Mouse (Mus musculus) intestine, embryonic 14.5 days (tissue): ENCODE measurements around the gene Gtf2h3. TPM values are rescaled to one million over a fixed set of nuclear protein-coding genes. Genes with fewer than 3 reads are reported as not detected.
"Not testable (repeated sequence)": the region's sequence is repeated elsewhere in the genome, so short reads cannot be mapped to it uniquely, and the experiment has no call there.

Source experiments
- ATAC-seq: fragments of 200-750 bp; cut with Nextera tagmentation; replicated peaks from 2 replicates; pipeline ENCODE4 v1.8.0; 2017; ENCODE audit warnings: low read depth, moderate number of reproducible peaks, moderate TSS enrichment, moderate library complexity; ENCODE audit not compliant: low FRiP score, low TSS enrichment
- DNase-seq: peaks from one replicate; pipeline ENCODE4 v3.0.0-alpha.2; 2018; ENCODE audit warnings: low spot score
- H3K27ac ChIP-seq: fragments of 300-500 bp; sonication (generic); 2 replicates; pipeline ENCODE4 v1.5.1; 2014; ENCODE audit warnings: low read depth, mild to moderate bottlenecking, control low read depth
- H3K27me3 ChIP-seq: fragments of 300-500 bp; sonication (generic); replicated peaks from 2 replicates; pipeline ENCODE4 v1.6.1; 2014; ENCODE audit warnings: low read length, control low read depth; ENCODE audit not compliant: control insufficient read depth, insufficient read depth
- H3K36me3 ChIP-seq: fragments of 300-500 bp; sonication (generic); 2 replicates; pipeline ENCODE4 v1.6.1; 2014; ENCODE audit warnings: low read length, control low read depth; ENCODE audit not compliant: control insufficient read depth, insufficient read depth
- H3K4me1 ChIP-seq: fragments of 300-500 bp; sonication (generic); replicated peaks from 2 replicates; pipeline ENCODE4 v1.6.1; 2014; ENCODE audit warnings: low read length, control low read depth, mixed read lengths; ENCODE audit not compliant: control insufficient read depth, insufficient read depth
- H3K4me2 ChIP-seq: fragments of 300-500 bp; sonication (generic); 2 replicates; pipeline ENCODE4 v1.6.1; 2014; ENCODE audit warnings: low read length
- H3K4me3 ChIP-seq: fragments of 300-500 bp; sonication (generic); 2 replicates; pipeline ENCODE4 v1.5.1; 2014; ENCODE audit warnings: low read depth, low read length, control low read depth, mixed read lengths
- H3K9ac ChIP-seq: fragments of 300-500 bp; sonication (generic); 2 replicates; pipeline ENCODE4 v1.6.1; 2014; ENCODE audit warnings: mild to moderate bottlenecking, low read length
- H3K9me3 ChIP-seq: fragments of 300-500 bp; sonication (generic); 2 replicates; pipeline ENCODE4 v1.6.1; 2016; ENCODE audit warnings: low read length, control low read depth; ENCODE audit not compliant: control insufficient read depth
- WGBS: fragments of 180-500 bp; shearing (Covaris S2); extraction: QIAGEN DNeasy Blood & Tissue Kit; methylation state at CpG from one replicate; pipeline ENCODE4 v1.1.7; 2014; 5-methylcytosine and 5-hydroxymethylcytosine counted together
- polyA plus RNA-seq: library from polyadenylated mRNA; unstranded; fragments of >200 nt; fragmentation: Nextera tagmentation; extraction: Ambion mirVana; gene quantifications from 2 replicates; pipeline ENCODE4 v1.2.1, GENCODE M21; 2014

Gtf2h3 gene
- polyA plus RNA-seq, 1 experiment from 2014 or later, result 75.5 TPM

DNA sequence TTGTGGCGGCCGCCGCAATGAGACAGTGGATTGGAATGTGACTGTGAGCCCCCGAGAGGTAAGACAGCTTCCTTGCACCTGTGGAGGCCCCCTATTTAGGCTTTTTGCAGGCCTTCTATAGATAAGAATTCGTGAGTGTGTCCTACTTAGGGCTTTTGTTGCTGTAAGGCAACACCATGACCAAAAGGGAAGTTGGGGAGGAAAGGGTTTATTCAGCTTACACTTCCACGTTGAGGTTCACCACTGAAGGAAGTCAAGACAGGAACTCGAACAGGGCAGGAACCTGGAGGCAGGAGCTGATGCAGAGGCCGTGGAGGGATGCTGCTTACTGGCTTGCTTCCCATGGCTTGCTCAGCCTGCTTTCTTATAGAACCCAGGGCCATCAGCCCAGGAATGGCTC, 20.8 kb downstream of the Gtf2h3 start:
- not testable (repeated sequence) for DNase-seq, ATAC-seq, H3K9ac ChIP-seq, H3K27me3 ChIP-seq, H3K4me2 ChIP-seq, H3K9me3 ChIP-seq, H3K4me3 ChIP-seq, H3K4me1 ChIP-seq, H3K27ac ChIP-seq
- H3K36me3 ChIP-seq, result peaks cover 25% of the 10 kb centered on the region
- WGBS, result 62% methylated on average over 8 of the region's 8 CpGs

DNA sequence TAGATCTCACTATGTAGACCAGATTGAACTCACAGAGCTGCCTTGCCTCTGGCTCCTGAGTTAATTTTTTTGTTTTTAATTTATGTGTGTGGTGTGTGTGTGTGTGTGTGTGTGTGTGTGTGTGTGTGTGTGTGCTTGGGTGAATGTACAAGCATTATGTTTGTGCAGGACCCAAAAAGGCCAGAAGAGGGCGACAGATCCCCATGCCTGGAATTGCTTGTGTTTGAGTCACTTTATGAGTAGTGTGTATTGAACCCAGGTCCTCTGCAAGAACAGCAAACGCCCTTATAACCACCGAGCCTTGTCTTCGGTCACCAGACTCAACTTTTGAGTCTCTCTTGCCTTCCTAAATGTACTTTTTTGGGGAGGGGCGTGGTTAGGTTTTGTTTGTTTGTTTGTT, 23.4 kb downstream of the Gtf2h3 start:
- 65% methylated on average over 5 of the region's 5 CpGs for WGBS
- H3K27ac ChIP-seq, result no peak overlapping the region
- H3K36me3 ChIP-seq, result 0 out of 2 replicates have a peak, but pooled peaks cover 4% of the 10 kb centered on the region
- no peaks in the 10 kb centered on the region for H3K9me3 ChIP-seq
- H3K4me2 ChIP-seq, result no peak overlapping the region
- H3K4me1 ChIP-seq, result peaks cover 6% of the 10 kb centered on the region; the same call in 1 of the 2 replicates
- no peak for ATAC-seq
- no peak overlapping the region for H3K4me3 ChIP-seq
- H3K9ac ChIP-seq, result no peak overlapping the region
- no peaks in the 10 kb centered on the region for H3K27me3 ChIP-seq
- DNase-seq, result peak; percentile 83

DNA sequence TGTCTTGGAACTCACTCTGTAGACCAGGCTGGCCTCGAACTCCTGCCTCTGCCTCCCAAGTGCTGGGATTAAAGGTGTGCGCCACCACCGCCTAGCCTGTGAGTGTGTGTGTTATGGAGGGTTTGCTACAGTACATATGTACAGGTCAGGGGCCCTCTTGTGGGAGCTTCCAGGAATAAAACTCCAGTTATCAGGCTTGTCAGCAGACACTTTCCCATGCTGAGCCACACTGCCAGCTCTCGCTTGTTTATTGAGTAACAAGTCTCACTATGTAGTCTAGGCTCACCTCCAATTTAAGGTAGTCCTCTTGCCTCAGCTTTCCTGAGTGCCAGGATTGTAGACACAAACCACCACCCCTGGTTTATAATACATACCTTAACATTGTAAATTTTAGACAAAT, 25.4 kb downstream of the Gtf2h3 start:
- H3K36me3 ChIP-seq, result 0 out of 2 replicates have a peak, but pooled peaks cover 4% of the 10 kb centered on the region
- WGBS, result 91% methylated on average over 4 of the region's 4 CpGs
- H3K27me3 ChIP-seq, result no peaks in the 10 kb centered on the region
- ATAC-seq (no peak), DNase-seq (no peak)
- no peak overlapping the region for H3K27ac ChIP-seq
- H3K4me2 ChIP-seq, result no peak overlapping the region
- no peak overlapping the region for H3K9ac ChIP-seq
- 0 out of 2 replicates have a peak, but pooled peaks cover 3% of the 10 kb centered on the region for H3K4me1 ChIP-seq
- no peak overlapping the region for H3K4me3 ChIP-seq
- no peaks in the 10 kb centered on the region for H3K9me3 ChIP-seq

DNA sequence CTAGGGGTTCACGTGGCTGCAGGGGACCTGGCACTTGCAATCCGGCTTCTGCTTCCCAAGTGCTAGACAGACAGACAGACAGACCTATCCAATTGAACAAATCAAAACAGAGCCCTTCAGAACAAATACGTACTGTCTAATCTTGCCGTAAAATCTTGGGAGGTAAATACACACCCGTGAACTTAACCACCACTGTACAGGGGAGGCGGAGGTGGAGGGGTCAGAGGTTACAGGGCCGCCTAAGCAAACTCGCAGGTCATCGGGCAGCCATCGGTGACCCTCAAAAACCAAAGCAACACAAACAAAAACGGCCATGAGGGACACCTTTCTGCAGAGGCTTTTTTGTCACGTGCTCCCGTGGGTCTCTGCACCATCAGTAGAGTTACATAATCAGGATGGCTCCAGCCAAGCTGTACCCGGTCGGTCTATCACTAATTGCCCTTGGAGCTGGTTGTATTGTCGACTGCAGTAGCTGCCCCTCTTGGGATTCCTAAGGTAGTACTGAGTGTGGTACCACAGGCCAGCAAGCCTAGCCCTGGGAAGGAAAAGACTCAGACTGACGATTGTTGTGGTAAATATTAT, 26.2 kb downstream of the Gtf2h3 start:
- no peak overlapping the region for H3K4me2 ChIP-seq
- 76% methylated on average over 17 of the region's 17 CpGs for WGBS
- ATAC-seq, result no peak
- no peak for DNase-seq
- no peaks in the 10 kb centered on the region for H3K4me1 ChIP-seq
- no peak overlapping the region for H3K4me3 ChIP-seq
- H3K9me3 ChIP-seq, result no peaks in the 10 kb centered on the region
- H3K27ac ChIP-seq, result no peak overlapping the region
- H3K36me3 ChIP-seq, result 0 out of 2 replicates have a peak, but pooled peaks cover 4% of the 10 kb centered on the region
- H3K9ac ChIP-seq, result no peak overlapping the region
- no peaks in the 10 kb centered on the region for H3K27me3 ChIP-seq

DNA sequence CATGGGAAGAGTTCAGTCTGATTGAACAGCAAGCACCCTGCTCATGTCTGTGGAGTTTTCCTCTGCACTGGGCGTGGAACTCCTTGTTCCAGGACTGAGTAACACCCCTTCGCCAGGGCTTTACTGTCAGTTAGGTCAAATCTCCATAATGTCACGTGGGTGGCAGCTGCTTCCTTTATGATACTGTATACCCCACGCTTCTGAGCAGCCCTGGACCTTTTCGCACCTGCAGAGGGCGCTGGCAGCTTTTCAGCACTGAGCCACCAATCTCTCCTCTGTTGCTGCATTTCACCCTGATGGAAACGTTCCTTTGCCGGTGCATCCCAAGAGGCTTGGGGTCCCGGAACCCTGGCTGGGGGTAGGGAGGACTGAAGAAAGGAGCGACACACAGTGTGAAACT, 32.0 kb downstream of the Gtf2h3 start:
- no peak overlapping the region for H3K4me3 ChIP-seq
- H3K36me3 ChIP-seq, result peaks cover 3% of the 10 kb centered on the region; the same call in 1 of the 2 replicates
- DNase-seq (no peak), ATAC-seq (no peak)
- H3K4me2 ChIP-seq, result no peak overlapping the region
- H3K4me1 ChIP-seq, result no peaks in the 10 kb centered on the region
- H3K27me3 ChIP-seq, result no peaks in the 10 kb centered on the region
- 73% methylated on average over 10 of the region's 10 CpGs for WGBS
- no peak overlapping the region for H3K27ac ChIP-seq
- H3K9me3 ChIP-seq, result no peaks in the 10 kb centered on the region
- no peak overlapping the region for H3K9ac ChIP-seq

DNA sequence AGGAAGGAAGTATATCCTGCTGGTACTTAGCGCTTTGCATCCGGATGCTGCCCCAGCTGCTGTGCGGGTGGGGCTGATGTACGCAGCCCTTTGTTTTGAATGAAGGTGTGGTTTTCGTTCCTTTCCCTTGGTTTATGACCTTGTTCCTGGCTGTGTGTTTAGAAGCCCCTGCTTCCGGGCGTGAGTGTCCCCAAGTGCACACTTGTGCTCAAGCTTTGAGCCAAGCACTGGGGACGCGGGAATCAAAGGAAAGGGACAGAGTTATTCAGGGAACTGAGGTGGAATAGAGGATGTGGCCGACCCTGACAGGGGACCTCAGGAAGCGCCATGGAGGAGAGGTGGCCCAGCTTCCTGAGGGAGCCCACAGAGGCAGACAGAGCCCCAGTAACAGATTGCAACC, 35.8 kb downstream of the Gtf2h3 start:
- H3K4me3 ChIP-seq, result no peak overlapping the region
- 0 out of 2 replicates have a peak overlapping the region, but pooled peaks have one; percentile 9 for H3K27ac ChIP-seq
- no peaks in the 10 kb centered on the region for H3K27me3 ChIP-seq
- peaks cover 3% of the 10 kb centered on the region; the same call in 1 of the 2 replicates for H3K36me3 ChIP-seq
- H3K4me2 ChIP-seq, result no peak overlapping the region
- no peak overlapping the region for H3K9ac ChIP-seq
- H3K9me3 ChIP-seq, result no peaks in the 10 kb centered on the region
- ATAC-seq, result no peak
- WGBS, result 82% methylated on average over 11 of the region's 11 CpGs
- DNase-seq, result no peak
- no peaks in the 10 kb centered on the region for H3K4me1 ChIP-seq

DNA sequence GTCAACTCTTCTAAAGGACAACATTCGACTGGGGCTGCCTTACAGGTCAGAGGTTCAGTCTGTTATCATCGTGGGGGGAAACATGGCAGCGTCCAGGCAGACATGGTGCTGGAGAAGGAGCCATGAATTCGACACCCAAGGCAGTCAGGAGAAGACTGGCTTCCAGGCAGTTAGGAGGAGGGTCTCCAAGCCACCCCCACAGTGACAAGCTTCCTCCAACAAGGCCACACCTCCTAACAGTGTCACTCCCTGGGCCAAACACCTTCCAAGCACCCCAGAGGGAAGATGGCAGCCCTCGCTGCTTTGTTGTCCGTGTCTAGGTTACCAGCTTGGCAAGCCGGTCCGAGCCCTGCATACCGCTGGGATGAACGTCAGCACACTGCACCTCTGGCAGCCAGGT, 39.8 kb downstream of the Gtf2h3 start:
- Histone ChIP-seq H3K9me3 (no peaks in the 10 kb centered on the region), H3K27ac (no peak overlapping the region), H3K4me3 (no peak overlapping the region), H3K9ac (no peak overlapping the region), H3K4me1 (no peaks in the 10 kb centered on the region), H3K27me3 (no peaks in the 10 kb centered on the region), H3K4me2 (no peak overlapping the region), H3K36me3 (no peaks in the 10 kb centered on the region; the same call in 1 of the 2 replicates)
- DNase-seq (no peak), ATAC-seq (no peak)
- WGBS, result 81% methylated on average over 10 of the region's 10 CpGs

DNA sequence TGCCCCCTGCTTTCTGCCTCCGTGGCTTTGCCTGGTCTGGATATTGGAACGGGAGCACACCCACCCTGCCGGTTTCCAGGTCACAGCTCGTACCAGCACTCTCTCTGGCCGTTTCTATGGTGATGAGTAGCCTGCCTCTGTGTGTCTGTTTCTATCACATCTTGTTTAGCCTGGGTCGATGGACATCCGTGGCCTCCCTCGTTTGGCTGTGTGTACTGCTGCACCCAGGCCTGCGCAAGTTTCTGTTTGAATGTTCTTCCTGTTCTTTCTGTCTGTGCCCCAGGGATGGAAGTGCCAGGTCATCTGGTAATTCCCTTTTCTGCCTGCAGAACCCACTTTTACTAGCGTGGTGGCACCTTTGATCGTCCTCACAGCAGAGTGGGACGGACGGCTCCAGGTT, 42.4 kb downstream of the Gtf2h3 start:
- 72% methylated on average over 13 of the region's 13 CpGs for WGBS
- Histone ChIP-seq H3K27ac (no peak overlapping the region), H3K27me3 (no peaks in the 10 kb centered on the region)

DNA sequence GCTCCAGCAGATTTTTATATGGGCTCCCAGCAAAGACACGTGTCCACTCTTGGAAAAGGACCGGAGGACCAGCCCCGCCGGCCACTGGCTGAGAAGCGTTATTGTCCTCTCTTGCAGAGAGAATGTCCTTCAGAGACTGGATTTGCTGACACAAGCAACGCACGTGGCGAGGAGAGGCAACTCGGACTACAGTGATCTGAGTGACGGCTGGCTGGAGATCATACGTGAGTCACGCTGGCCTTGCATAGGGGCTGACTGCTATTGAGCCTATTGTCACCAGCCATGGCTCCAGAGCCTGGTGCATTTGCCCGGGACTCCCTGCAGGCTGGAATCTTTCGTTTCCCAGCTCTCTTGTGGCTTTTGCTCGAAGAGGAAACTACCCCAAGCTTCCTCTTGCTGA, 44.0 kb downstream of the Gtf2h3 start:
- no peak for ATAC-seq
- WGBS, result 88% methylated on average over 15 of the region's 15 CpGs
- no peak for DNase-seq
- Histone ChIP-seq H3K36me3 (no peaks in the 10 kb centered on the region), H3K27ac (no peak overlapping the region), H3K4me1 (peaks cover under 1% of the 10 kb centered on the region), H3K27me3 (no peaks in the 10 kb centered on the region), H3K9me3 (no peaks in the 10 kb centered on the region), H3K9ac (no peak overlapping the region), H3K4me3 (no peak overlapping the region), H3K4me2 (no peak overlapping the region)

More for the DNA sequence above, 42.4 kb downstream of the Gtf2h3 start:
- no peak overlapping the region for H3K4me2 ChIP-seq
- H3K4me3 ChIP-seq, result no peak overlapping the region
- no peak overlapping the region for H3K9ac ChIP-seq
- no peaks in the 10 kb centered on the region for H3K9me3 ChIP-seq
- no peaks in the 10 kb centered on the region for H3K36me3 ChIP-seq
- no peaks in the 10 kb centered on the region for H3K4me1 ChIP-seq
- ATAC-seq (no peak), DNase-seq (no peak)
